Mouse (Mus musculus): ENCODE measurements at regions not wholly inside any gene's neighbourhood (a gene's known extent, or its start where the extent isn't known, plus 50 kb on each side); places are given as distances from the start of the nearest gene placed in this dataset.

DNA sequence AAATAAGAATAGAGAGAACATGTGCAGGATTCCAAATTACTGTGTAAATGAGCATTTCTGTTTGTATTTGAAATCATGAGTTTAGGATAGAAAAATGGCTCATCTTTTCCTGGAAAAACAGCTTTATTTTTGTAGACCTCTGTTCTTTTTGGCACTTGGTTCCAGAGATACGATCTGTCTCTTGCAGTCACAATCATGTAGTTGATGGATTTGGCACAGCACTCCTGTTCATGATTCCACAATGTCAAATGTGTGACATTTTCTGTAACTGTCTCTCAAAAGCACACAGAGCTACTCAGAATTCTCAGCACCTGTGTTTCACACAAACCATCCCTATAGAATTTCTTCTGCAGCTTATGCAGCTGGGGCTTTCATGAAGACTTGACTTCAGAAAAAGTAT, 654.0 kb upstream of the Agtr1b start:
- Histone ChIP-seq H3K27me3 (no peaks in the 10 kb centered on the region), H3K9me3 (no peaks in the 10 kb centered on the region), H3K36me3 (no peaks in the 10 kb centered on the region), H3K27ac (no peak overlapping the region), H3K4me2 (replicated peaks) (no peak overlapping the region), H3K4me1 (no peaks in the 10 kb centered on the region), H3K4me3 (no peak overlapping the region), H3K9ac (no peak overlapping the region)
- WGBS = 79% methylated on average over 1 of the region's 1 CpGs
- ATAC-seq (ENCODE audit: low FRiP score, low read depth) = no peak

DNA sequence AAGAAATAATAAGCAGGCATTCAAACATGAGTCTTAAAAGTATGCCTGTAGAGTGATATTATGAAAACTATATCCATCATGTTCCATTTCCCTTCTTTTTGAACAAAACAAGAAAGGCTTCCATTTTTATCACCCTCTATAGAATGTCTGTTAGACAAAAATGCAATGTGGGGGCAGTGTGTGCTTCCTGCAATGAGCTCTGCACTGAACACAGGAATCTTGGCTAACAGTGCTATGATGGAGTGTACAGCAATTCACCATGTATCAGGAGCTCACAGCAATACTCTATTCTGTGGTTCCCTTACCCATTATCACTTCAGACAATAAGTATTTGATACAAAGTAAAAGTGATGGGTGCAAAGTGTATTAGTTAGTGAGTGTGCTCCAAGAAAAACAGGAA, 653.3 kb upstream of the Agtr1b start:
- no peaks in the 10 kb centered on the region for H3K4me1 ChIP-seq
- H3K9me3 ChIP-seq = no peaks in the 10 kb centered on the region
- H3K9ac ChIP-seq = no peak overlapping the region
- H3K27ac ChIP-seq = no peak overlapping the region
- no peak overlapping the region for H3K4me3 ChIP-seq
- no peak overlapping the region for H3K4me2 ChIP-seq (replicated peaks)
- no peaks in the 10 kb centered on the region for H3K36me3 ChIP-seq
- H3K27me3 ChIP-seq = no peaks in the 10 kb centered on the region
- ATAC-seq (ENCODE audit: low FRiP score, low read depth) = no peak

DNA sequence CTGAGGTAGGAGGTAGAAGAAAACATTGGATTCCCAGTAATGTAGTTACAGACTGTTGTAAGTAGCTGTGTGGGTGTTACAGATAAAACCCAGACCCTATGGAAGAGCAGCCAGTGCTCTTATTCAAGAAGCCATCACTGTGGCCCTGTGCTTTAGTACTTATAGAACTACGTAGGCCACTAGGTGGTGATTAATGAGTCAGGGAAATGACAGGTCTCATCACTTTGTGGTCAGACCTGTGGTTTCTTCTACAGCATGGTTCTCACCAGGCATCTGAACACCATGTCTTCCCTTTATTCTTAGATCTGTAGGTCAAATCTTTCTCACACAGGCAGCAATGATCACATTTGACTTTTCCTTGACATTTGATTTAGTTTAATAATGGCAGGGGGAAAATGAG, 642.7 kb upstream of the Agtr1b start:
- no peaks in the 10 kb centered on the region for H3K9me3 ChIP-seq
- no peaks in the 10 kb centered on the region for H3K4me1 ChIP-seq
- no peaks in the 10 kb centered on the region for H3K27me3 ChIP-seq
- H3K4me2 ChIP-seq (replicated peaks) = no peak overlapping the region
- 80% methylated on average over 1 of the region's 1 CpGs for WGBS
- no peak overlapping the region for H3K9ac ChIP-seq
- no peak for ATAC-seq (ENCODE audit: low FRiP score, low read depth)
- no peaks in the 10 kb centered on the region for H3K36me3 ChIP-seq
- H3K27ac ChIP-seq = no peak overlapping the region
- H3K4me3 ChIP-seq = no peak overlapping the region

DNA sequence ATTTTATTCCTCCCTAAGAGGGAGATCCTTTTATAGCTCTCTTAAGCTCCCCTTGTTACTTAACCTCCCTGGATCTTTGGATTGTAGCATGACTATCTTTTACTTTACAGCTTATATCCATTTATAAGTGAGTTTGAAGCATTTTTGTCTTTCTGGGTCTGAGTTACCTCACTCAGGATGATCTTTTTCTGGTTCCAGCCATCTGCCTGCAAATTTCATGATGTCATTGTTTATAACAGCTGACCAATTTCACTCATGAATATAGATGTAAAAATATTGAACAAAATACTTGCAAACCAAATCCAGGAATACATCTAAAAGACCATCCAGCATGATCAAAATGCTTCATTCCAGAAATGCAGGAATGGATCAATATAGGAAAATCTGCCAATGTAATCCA, 631.3 kb upstream of the Agtr1b start:
- Histone ChIP-seq H3K27ac (no peak overlapping the region), H3K9me3 (no peaks in the 10 kb centered on the region), H3K4me2 (replicated peaks) (no peak overlapping the region), H3K4me1 (no peaks in the 10 kb centered on the region), H3K9ac (no peak overlapping the region), H3K27me3 (no peaks in the 10 kb centered on the region), H3K4me3 (no peak overlapping the region), H3K36me3 (no peaks in the 10 kb centered on the region)
- no peak for ATAC-seq (ENCODE audit: low FRiP score, low read depth)

DNA sequence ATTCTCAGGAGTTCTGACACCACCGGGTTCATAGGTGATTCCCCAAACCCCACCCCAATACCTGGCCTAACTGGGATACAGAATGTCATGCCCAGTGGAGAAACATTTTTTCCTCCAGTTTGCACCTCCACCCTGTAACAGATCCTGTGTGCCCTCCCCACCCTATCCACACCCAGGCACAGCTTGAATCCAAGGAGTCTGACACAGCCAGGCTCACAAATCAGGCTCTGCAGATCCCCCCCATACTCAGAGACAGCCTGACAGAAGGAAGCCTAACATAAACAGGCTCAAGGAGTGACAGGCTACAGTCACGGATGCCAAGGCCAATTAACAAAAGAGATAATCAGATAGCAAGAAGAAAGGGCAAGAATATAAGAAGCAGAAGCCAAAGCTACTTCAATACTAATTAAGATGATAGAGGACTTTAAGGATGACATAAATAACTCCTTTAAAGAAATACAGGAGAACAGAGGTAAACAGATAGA, 622.6 kb upstream of the Agtr1b start:
- Histone ChIP-seq H3K27ac (no peak overlapping the region), H3K9me3 (no peaks in the 10 kb centered on the region), H3K4me3 (no peak overlapping the region), H3K4me1 (peaks cover 19% of the 10 kb centered on the region), H3K27me3 (no peaks in the 10 kb centered on the region), H3K36me3 (no peaks in the 10 kb centered on the region), H3K4me2 (replicated peaks) (no peak overlapping the region), H3K9ac (no peak overlapping the region)
- no peak for ATAC-seq (ENCODE audit: low FRiP score, low read depth)
- 56% methylated on average over 2 of the region's 2 CpGs for WGBS

DNA sequence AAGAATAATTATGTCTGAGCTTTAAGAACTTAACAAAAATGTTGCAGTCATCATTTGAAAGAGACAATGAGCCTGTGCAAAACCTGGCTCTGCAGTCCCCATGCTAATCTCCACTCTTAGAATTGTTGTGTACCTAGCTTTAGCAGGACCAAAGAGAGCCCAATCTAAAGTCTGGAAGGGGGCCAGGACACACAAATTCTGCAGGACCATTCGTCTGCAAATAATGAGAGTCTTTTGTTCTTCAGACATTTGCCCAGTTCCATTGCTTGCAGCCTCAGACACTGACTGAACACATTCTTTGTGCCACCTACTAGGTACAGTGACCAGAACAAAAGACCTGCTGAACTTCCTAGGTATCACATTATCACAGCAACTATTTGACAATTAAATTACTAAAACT, 620.0 kb upstream of the Agtr1b start:
- 0% methylated on average over 1 of the region's 1 CpGs for WGBS
- ATAC-seq (ENCODE audit: low FRiP score, low read depth) = no peak

DNA sequence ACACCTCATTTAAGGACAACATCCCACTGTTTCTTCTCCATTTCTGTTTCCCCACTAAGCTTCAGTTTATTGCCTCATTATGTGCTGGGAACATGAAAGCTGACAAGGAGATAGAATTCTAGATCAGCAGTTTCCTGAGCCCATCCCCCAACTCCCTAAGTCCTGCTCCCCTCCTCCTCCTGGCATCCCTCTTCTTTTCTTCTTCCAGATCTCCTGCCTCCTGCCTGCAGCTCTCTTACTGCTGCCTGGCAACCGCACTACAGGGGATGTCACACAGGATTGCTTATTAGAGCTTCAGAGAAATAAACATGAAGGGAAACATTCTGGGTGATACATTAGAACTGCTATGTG, 619.4 kb upstream of the Agtr1b start:
- peak overlapping the region; percentile 14; the same call in 1 of the 2 replicates for H3K4me2 ChIP-seq (replicated peaks)
- ATAC-seq (ENCODE audit: low FRiP score, low read depth) = peak; percentile 73

More for the DNA sequence above, 620.0 kb upstream of the Agtr1b start:
- H3K9ac ChIP-seq = no peak overlapping the region
- no peaks in the 10 kb centered on the region for H3K27me3 ChIP-seq
- H3K36me3 ChIP-seq = no peaks in the 10 kb centered on the region
- no peak overlapping the region for H3K4me2 ChIP-seq (replicated peaks)
- H3K9me3 ChIP-seq = no peaks in the 10 kb centered on the region
- peaks cover 25% of the 10 kb centered on the region for H3K4me1 ChIP-seq
- no peak overlapping the region for H3K27ac ChIP-seq
- H3K4me3 ChIP-seq = no peak overlapping the region

DNA sequence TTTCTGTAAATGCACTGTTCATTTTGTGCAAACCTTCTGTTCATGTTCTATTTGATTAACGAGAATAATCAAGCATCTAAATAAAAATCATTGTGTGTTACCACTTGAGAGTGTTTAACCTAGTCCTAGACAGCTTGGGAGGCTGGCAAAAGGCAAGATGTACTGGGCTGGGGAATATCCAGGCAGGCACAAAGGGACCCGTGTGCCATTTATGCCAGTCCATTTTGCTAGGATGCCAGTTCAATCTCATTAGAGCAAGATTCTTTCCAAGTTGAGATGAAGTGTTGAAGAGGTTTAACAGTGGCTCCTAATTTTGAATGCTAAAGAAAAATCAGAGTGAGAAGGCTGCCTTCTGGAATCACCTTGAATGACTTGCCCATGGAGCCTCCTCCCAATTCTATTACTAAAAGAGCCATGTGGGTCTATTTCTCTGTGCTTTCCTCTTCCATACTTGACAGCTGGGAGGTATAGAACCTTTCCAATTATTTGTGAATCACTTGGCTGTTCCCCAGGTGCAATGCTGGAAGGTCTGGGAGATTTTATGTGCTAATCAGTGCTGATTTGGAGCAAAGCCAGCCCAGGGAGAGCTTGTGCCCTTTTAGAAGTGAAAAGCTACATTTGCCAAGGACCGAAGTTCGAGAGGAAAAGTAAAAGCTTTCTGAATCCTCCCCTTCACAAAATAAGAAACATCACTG, 618.9 kb upstream of the Agtr1b start:
- WGBS = 37% methylated on average over 4 of the region's 4 CpGs
- Histone ChIP-seq H3K9me3 (no peaks in the 10 kb centered on the region), H3K27ac (no peak overlapping the region), H3K27me3 (no peaks in the 10 kb centered on the region), H3K4me2 (replicated peaks) (peak overlapping the region; percentile 14; the same call in 1 of the 2 replicates), H3K4me1 (peaks cover 25% of the 10 kb centered on the region), H3K36me3 (no peaks in the 10 kb centered on the region), H3K9ac (no peak overlapping the region), H3K4me3 (no peak overlapping the region)
- peak; percentile 61; the same call in 1 of the 2 replicates for ATAC-seq (ENCODE audit: low FRiP score, low read depth)

More for the DNA sequence above, 619.4 kb upstream of the Agtr1b start:
- Histone ChIP-seq H3K27me3 (no peaks in the 10 kb centered on the region), H3K4me3 (no peak overlapping the region), H3K4me1 (peaks cover 25% of the 10 kb centered on the region), H3K9me3 (no peaks in the 10 kb centered on the region), H3K9ac (no peak overlapping the region), H3K27ac (no peak overlapping the region), H3K36me3 (no peaks in the 10 kb centered on the region)
- WGBS = 3% methylated on average over 1 of the region's 1 CpGs

DNA sequence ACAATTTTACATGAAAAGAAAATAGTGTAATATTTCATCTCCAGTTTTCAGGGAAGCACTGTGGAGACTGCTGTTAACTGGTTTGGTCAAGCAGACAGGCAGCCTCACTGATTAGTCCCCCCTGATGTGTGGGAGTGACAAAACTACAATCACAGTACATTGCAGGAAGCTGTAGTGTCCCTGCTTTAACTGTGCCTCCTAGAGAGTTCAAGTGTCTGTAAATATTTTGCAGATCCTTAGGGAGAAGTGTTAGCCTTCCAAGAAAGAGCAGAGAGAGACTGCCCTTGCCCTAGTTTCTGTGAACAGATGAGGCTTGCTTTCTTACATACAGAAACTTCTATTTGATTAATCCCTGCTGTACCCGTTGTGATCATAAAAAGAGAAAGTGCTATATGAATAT, 617.2 kb upstream of the Agtr1b start:
- Histone ChIP-seq H3K27ac (no peak overlapping the region), H3K4me2 (replicated peaks) (no peak overlapping the region), H3K27me3 (no peaks in the 10 kb centered on the region), H3K4me3 (no peak overlapping the region), H3K4me1 (peaks cover 25% of the 10 kb centered on the region), H3K36me3 (no peaks in the 10 kb centered on the region), H3K9me3 (no peaks in the 10 kb centered on the region), H3K9ac (no peak overlapping the region)
- WGBS = 14% methylated on average over 1 of the region's 1 CpGs
- no peak for ATAC-seq (ENCODE audit: low FRiP score, low read depth)

DNA sequence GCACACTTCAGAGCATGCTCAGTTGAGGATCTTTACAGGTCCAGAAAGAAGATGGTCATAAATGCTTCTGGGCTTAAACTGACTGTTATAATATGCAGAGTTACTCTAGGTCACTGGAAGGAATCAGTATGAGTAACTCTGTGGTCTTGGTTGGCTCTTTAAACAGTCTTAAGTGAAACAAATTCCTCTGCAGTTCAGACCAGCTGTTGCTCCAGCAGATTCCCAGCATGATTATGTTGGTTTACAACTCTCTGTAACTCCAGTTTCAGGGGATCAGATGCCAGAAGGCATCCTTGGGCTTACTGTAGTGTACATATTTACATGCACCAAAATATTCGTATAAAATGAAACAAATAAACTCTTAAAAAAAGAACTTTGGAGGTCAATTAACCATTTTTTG, 606.1 kb upstream of the Agtr1b start:
- Histone ChIP-seq H3K27ac (no peak overlapping the region), H3K9ac (no peak overlapping the region), H3K36me3 (no peaks in the 10 kb centered on the region), H3K4me2 (replicated peaks) (no peak overlapping the region), H3K9me3 (no peaks in the 10 kb centered on the region), H3K4me3 (no peak overlapping the region), H3K4me1 (no peaks in the 10 kb centered on the region), H3K27me3 (no peaks in the 10 kb centered on the region)
- peak; percentile 48; the same call in 1 of the 2 replicates for ATAC-seq (ENCODE audit: low FRiP score, low read depth)
- 58% methylated on average over 1 of the region's 1 CpGs for WGBS

All from limb, embryonic 13.5 days (tissue).